Mouse (Mus musculus): ENCODE results near the gene Bckdk.
"Not testable (repeated sequence)": the region's sequence is repeated elsewhere in the genome, so short reads cannot be mapped to it uniquely, and the experiment has no call there.

Bckdk gene

GRCm38 (mm10) chr7:127931351-127932135 is 27.7 kb downstream of the Bckdk start:
- DNase-seq = peak; percentile 79 to 82

- peak; percentile 85 to 90 for DNase-seq
Observed at GRCm38 (mm10) chr7:127932273-127933031, 28.6 kb downstream of the Bckdk start.

GRCm38 (mm10) chr7:127934075-127934474 is 30.2 kb downstream of the Bckdk start:
- DNase-seq = peak in 1 of 2 experiments; percentile 23

DNA sequence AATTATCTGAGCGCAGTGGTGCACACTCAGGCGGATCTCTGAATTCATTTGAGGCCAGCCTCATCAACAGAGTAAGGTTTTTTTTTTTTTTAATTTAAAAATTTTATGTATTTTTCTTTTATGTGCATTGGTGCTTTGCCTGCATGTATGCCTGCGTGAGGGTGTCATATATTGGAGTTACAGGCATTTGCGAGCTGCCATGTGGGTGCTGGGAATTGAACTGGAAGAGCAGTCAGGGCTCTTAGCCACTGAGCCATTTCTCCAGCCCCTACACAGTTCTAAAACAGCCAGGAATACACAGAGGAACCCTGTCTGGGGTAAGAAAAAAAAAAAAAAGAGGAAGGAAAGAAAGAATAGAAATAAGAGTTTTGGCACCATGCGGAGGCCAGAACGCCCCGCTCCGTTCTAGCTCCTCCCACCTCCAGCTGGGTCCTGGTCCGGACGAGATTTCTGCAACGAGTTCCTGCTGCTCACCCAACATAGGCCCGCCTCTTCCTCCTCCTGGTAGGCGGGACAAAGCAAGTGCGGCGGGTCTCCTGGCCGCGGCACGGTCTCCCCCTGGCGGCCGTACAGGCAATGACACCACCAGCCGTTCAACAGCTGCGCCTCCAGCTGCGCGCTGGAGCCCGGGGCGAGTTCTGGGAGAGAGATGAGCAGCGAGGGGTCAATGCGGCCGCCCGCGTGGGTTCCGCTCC is 31.3 kb downstream of the Bckdk start:
- DNase-seq = peak; percentile 96 to 97

DNA sequence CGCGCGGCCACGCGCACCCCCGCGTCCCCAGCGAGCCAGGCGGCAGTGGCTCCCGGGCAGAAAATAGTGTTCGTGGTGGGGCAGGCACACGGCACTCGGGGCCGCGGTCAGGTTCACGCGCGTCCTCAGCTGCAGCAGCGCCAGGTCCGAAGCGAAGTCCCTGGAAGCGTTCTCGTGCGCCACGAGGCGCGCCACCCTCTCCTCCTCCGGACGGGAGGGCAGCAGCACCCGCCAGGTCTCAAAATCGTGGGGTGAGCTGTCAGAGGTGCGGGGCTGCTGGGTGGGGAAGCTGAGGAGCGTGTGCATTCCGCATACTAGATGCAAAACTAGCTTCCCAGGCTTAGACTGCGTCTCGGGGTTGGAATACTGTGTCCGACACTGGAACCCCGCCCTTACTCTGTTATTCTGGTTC is 31.9 kb downstream of the Bckdk start:
- DNase-seq = no peak

DNA sequence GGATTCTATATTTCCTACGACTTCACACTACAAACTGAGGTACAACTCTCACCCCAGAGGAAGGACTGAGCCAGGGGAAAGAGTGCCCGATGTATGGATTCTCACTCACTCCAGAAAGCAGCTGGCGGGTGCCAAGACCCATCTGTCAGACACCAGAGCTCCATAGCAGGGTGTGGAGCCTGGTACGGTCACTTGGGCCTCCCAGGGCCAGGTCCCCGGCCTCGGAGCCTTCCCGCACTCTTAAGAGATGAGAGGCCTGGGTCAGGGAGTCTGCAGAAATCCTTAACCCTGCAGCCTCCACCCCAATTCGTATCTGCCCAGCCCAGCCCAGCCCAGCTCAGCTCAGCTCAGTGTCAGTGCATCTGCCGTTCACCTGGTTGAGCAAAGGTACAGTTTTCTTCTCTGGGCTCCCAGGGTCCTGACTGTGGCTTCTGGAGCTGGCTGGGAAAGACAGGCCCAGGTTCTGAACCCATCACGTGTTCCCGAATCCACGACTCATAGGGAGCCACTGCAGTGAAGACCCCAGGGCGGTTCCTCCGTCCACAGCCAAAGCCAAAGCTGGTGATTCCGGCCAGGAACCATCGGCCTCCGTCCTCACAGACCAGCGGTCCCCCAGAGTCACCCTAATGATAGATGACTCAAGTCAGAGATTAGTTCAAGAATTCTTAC is 32.5 kb downstream of the Bckdk start:
- DNase-seq = no peak

- not testable (repeated sequence) for DNase-seq
Observed at GRCm38 (mm10) chr7:127942097-127942496, 38.2 kb downstream of the Bckdk start.

GRCm38 (mm10) chr7:127944614-127945013 is 40.7 kb downstream of the Bckdk start:
- DNase-seq = no peak

DNA sequence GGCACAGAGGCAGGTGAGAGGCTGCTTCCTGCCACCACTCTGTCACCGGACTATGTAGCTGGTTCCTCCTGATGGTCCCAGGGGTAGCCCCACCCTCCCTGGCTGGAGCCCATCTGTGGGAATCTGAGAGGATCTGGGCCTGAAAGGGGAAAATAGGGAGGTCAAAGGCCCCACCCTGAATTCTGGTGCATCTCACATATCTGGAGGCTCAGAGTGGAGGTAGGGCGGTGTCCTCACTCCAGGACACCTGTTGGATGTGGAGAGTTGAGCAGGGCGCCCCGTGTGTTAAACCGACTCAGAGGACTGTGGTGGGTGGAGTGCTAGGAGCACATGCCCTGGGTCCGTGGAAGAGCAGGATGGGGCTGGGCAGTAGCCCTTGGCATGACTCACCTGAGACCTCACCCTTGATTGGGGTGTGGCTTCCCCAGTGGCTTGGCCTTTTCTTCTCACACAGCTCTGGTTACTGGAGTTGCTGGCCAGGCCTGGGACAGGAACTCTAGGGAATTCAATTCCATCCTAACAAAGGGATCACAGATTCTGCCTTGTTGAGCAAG is 42.7 kb downstream of the Bckdk start, which contains the start of gene Prss36:
Prss36 (minus strand) TSS at position 256 of the 554 bp plus-strand sequence.
- no peak for DNase-seq

GRCm38 (mm10) chr7:127952864-127953581 is 49.1 kb downstream of the Bckdk start:
- no peak for DNase-seq

- DNase-seq = no peak
Observed at GRCm38 (mm10) chr7:127959364-127959763, 55.5 kb downstream of the Bckdk start.
